Mouse (Mus musculus): ENCODE measurements around the gene Rab1a.

Rab1a gene

GRCm38 (mm10) chr11:20247146-20247855 lies 46.1 kb downstream of the Rab1a start:
- DNase-seq (ENCODE audit: low spot score in 2 of 2): no peak

GRCm38 (mm10) chr11:20248277-20248676 lies 47.0 kb downstream of the Rab1a start:
- DNase-seq (ENCODE audit: low spot score in 2 of 2): no peak

GRCm38 (mm10) chr11:20248840-20249239 lies 47.6 kb downstream of the Rab1a start:
- no peak for DNase-seq (ENCODE audit: low spot score in 2 of 2)

- DNase-seq (ENCODE audit: low spot score in 2 of 2): peak; percentile 94 to 95
Observed at GRCm38 (mm10) chr11:20249296-20250110, 48.3 kb downstream of the Rab1a start, which contains the start of gene Cep68. Gene Cep68, minus strand, starts transcription at chr11:20249429.

- DNase-seq (ENCODE audit: low spot score in 2 of 2): no peak
Observed at GRCm38 (mm10) chr11:20250476-20251178, 49.4 kb downstream of the Rab1a start.

- DNase-seq (ENCODE audit: low spot score in 2 of 2): no peak
Observed at GRCm38 (mm10) chr11:20253088-20253487, 51.9 kb downstream of the Rab1a start.

GRCm38 (mm10) chr11:20254791-20255190 lies 53.6 kb downstream of the Rab1a start:
- DNase-seq (ENCODE audit: low spot score in 2 of 2): no peak

- no peak for DNase-seq (ENCODE audit: low spot score in 2 of 2)
Observed at GRCm38 (mm10) chr11:20262628-20263380, 61.6 kb downstream of the Rab1a start.

GRCm38 (mm10) chr11:20269885-20270284 lies 68.7 kb downstream of the Rab1a start:
- no peak for DNase-seq (ENCODE audit: low spot score in 2 of 2)

- DNase-seq (ENCODE audit: low spot score in 2 of 2): no peak
Observed at GRCm38 (mm10) chr11:20275974-20276373, 74.7 kb downstream of the Rab1a start.

Measured in right cerebral cortex, postnatal 36 days (tissue).